Mouse (Mus musculus): ENCODE data around the gene Lin7c. TPM values are rescaled to one million over a fixed set of nuclear protein-coding genes. Genes with fewer than 3 reads are reported as not detected.
A peak's percentile ranks its signal among the peaks of the same experiment; 100 is the strongest.

The Lin7c gene
- total and polyA plus RNA-seq, 2 experiments from 2014 or later = 175 to 283 TPM

DNA sequence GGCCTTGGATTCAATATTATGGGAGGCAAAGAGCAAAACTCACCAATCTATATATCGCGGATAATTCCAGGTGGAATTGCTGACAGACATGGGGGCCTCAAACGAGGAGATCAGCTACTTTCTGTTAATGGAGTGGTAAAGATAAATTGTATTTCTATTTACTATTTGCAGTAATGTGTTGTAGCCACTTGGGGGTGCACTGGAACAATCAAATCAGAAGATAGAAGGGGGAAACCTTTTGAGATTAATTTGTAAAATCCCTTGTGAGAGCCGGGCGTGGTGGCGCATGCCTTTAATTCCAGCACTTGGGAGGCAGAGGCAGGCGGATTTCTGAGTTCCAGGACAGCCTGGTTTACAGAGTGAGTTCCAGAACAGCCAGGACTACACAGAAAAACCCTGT is 5.7 kb downstream of the Lin7c start:
- Histone ChIP-seq H3K4me3 (ENCODE audit: low read depth, low read length) (no peak overlapping the region), H3K9ac (no peak overlapping the region), H3K27me3 (ENCODE audit: insufficient read depth, low read length) (no peaks in the 10 kb centered on the region), H3K9me3 (ENCODE audit: low read length) (no peaks in the 10 kb centered on the region), H3K4me2 (ENCODE audit: low read depth) (no peak overlapping the region), H3K36me3 (ENCODE audit: insufficient read depth) (peaks cover 48% of the 10 kb centered on the region), H3K27ac (ENCODE audit: low read depth, low read length) (no peak overlapping the region), H3K4me1 (ENCODE audit: insufficient read depth) (peaks cover 9% of the 10 kb centered on the region; the same call in 1 of the 2 replicates)
- peak; percentile 45 for TF ChIP-seq CTCF (IDR thresholded peaks at IDR 0.05; ENCODE audit: low read depth)
- ATAC-seq = no peak
- DNase-seq = no peak
- WGBS = 83% methylated on average over 7 of the region's 7 CpGs

GRCm38 (mm10) chr2:109902869-109903268 is 12.2 kb downstream of the Lin7c start:
- Histone ChIP-seq H3K9me3 (ENCODE audit: low read length) (no peaks in the 10 kb centered on the region), H3K27ac (ENCODE audit: low read depth, low read length) (no peak overlapping the region), H3K9ac (no peak overlapping the region), H3K4me3 (ENCODE audit: low read depth, low read length) (no peak overlapping the region), H3K4me1 (ENCODE audit: insufficient read depth) (no peaks in the 10 kb centered on the region), H3K36me3 (ENCODE audit: insufficient read depth) (peaks cover 25% of the 10 kb centered on the region), H3K27me3 (ENCODE audit: insufficient read depth, low read length) (no peaks in the 10 kb centered on the region), H3K4me2 (ENCODE audit: low read depth) (no peak overlapping the region)
- ATAC-seq (no peak), DNase-seq (no peak)
- 80% methylated on average over 7 of the region's 7 CpGs for WGBS
- TF ChIP-seq CTCF (IDR thresholded peaks at IDR 0.05; ENCODE audit: low read depth) = no peak

DNA sequence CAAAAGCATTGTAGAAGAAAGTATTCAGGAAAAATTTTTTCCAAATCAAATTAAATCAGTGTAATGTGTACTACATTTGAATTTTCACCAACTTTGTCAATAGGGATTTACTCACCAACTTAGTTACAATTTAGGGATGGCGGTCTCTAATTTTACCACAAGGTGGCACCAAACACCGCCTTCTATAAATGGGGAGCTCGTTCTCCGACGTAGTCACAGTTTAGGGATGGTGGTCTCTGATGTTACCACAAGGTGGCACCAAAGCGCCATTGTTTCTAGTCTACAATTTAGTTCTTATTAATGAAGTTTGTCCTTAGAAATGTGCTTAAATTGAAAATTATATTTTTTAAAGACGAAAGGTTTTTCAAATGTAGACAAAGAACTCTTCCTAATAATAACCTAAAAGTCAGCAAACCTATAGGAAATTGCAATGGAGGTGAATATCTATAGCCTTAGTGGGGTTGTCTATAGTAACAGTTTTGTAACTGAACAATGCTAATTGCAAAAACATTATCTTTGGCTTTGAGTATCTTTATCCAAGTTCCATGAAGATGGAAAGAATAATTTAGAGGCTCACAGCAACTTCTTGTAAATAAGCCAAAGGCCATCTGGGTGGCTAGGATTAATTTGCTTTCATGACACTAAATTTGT is 13.6 kb downstream of the Lin7c start:
- Histone ChIP-seq H3K36me3 (ENCODE audit: insufficient read depth) (peaks cover 18% of the 10 kb centered on the region), H3K4me1 (ENCODE audit: insufficient read depth) (no peaks in the 10 kb centered on the region), H3K27me3 (ENCODE audit: insufficient read depth, low read length) (no peaks in the 10 kb centered on the region), H3K9me3 (ENCODE audit: low read length) (no peaks in the 10 kb centered on the region), H3K4me3 (ENCODE audit: low read depth, low read length) (no peak overlapping the region), H3K9ac (no peak overlapping the region), H3K27ac (ENCODE audit: low read depth, low read length) (no peak overlapping the region), H3K4me2 (ENCODE audit: low read depth) (no peak overlapping the region)
- peak; percentile 97 for DNase-seq
- TF ChIP-seq CTCF (IDR thresholded peaks at IDR 0.05; ENCODE audit: low read depth) = peak; percentile 99
- WGBS = under 1% methylated on average over 7 of the region's 7 CpGs
- ATAC-seq = peak; percentile 89

DNA sequence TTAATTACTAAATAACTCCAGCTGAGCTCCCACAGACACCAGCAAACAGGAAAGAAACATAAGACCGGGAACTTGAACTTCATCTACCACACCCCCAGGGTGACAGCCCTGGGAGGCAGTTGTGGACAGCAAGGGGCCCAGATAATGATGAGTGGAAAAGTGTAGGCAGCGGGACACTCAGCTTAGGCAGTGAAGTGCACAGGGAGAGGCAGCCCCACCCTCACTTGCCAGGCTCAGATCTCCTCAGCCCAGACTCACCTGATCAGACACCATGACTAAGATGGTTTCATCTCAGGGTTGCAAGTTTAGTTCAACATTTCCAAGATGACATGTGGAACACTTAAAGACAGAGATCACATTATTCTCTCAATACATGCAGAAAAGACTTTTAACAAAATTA is 18.5 kb downstream of the Lin7c start:
- Histone ChIP-seq H3K27me3 (ENCODE audit: insufficient read depth, low read length) (no peaks in the 10 kb centered on the region), H3K36me3 (ENCODE audit: insufficient read depth) (no peaks in the 10 kb centered on the region), H3K4me3 (ENCODE audit: low read depth, low read length) (no peak overlapping the region), H3K4me1 (ENCODE audit: insufficient read depth) (no peaks in the 10 kb centered on the region), H3K4me2 (ENCODE audit: low read depth) (no peak overlapping the region), H3K27ac (ENCODE audit: low read depth, low read length) (no peak overlapping the region), H3K9ac (no peak overlapping the region), H3K9me3 (ENCODE audit: low read length) (no peaks in the 10 kb centered on the region)
- 86% methylated on average over 2 of the region's 2 CpGs for WGBS
- DNase-seq (no peak), ATAC-seq (no peak)
- no peak for TF ChIP-seq CTCF (IDR thresholded peaks at IDR 0.05; ENCODE audit: low read depth)

DNA sequence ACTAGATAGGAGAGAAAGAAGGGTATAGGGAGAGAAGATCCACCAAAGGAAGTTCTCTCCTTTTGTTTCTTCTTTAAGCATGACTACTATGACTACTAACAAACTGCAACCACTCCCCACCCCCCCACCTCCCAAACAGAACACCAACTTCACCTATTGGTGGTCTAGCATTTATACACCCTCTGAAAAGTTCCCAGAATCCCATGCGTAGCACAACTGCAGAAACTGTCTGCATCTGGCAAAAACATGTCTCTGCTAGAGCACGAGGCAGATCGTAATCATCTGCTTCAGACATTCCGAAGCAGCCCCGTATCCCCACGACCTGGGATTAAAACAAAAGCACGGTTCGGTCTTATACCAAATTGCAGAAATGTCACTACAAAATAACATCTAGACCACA is 21.6 kb downstream of the Lin7c start:
- no peaks in the 10 kb centered on the region for H3K27me3 ChIP-seq (ENCODE audit: insufficient read depth, low read length)
- no peaks in the 10 kb centered on the region for H3K4me1 ChIP-seq (ENCODE audit: insufficient read depth)
- ATAC-seq (no peak), DNase-seq (no peak)
- TF ChIP-seq CTCF (IDR thresholded peaks at IDR 0.05; ENCODE audit: low read depth) = no peak
- WGBS = 97% methylated on average over 8 of the region's 8 CpGs
- no peaks in the 10 kb centered on the region for H3K9me3 ChIP-seq (ENCODE audit: low read length)
- H3K27ac ChIP-seq (ENCODE audit: low read depth, low read length) = no peak overlapping the region
- no peak overlapping the region for H3K4me2 ChIP-seq (ENCODE audit: low read depth)
- H3K9ac ChIP-seq = no peak overlapping the region
- no peaks in the 10 kb centered on the region for H3K36me3 ChIP-seq (ENCODE audit: insufficient read depth)
- no peak overlapping the region for H3K4me3 ChIP-seq (ENCODE audit: low read depth, low read length)

DNA sequence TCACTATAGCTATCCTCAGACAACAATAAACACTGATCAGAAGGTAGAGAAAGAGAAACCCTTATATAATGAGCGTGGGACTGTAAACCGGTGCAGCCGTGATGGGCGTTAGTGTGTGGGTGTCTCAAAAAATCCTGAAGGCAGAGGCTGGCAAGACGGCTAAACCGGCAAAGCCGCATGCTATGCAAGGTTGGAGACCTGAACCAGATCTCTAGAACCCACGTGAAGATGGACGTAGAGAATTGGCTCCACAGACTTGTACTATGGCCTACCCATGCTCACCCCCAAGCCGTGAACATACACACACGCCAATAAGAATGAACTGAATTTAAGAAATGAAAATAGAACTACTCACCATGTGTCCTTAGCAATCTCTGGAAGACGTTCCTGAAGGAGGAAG is 22.1 kb downstream of the Lin7c start:
- Histone ChIP-seq H3K9me3 (ENCODE audit: low read length) (no peaks in the 10 kb centered on the region), H3K36me3 (ENCODE audit: insufficient read depth) (no peaks in the 10 kb centered on the region), H3K4me1 (ENCODE audit: insufficient read depth) (no peaks in the 10 kb centered on the region), H3K4me2 (ENCODE audit: low read depth) (no peak overlapping the region), H3K4me3 (ENCODE audit: low read depth, low read length) (no peak overlapping the region), H3K27me3 (ENCODE audit: insufficient read depth, low read length) (no peaks in the 10 kb centered on the region), H3K27ac (ENCODE audit: low read depth, low read length) (no peak overlapping the region), H3K9ac (no peak overlapping the region)
- DNase-seq = no peak
- no peak for ATAC-seq
- WGBS = 88% methylated on average over 12 of the region's 12 CpGs
- no peak for TF ChIP-seq CTCF (IDR thresholded peaks at IDR 0.05; ENCODE audit: low read depth)

- no peak for TF ChIP-seq CTCF (IDR thresholded peaks at IDR 0.05; ENCODE audit: low read depth)
- DNase-seq (no peak), ATAC-seq (no peak)
- Histone ChIP-seq H3K36me3 (ENCODE audit: insufficient read depth) (no peaks in the 10 kb centered on the region), H3K27me3 (ENCODE audit: insufficient read depth, low read length) (no peaks in the 10 kb centered on the region), H3K27ac (ENCODE audit: low read depth, low read length) (no peak overlapping the region), H3K4me1 (ENCODE audit: insufficient read depth) (no peaks in the 10 kb centered on the region), H3K9ac (no peak overlapping the region), H3K9me3 (ENCODE audit: low read length) (no peaks in the 10 kb centered on the region), H3K4me2 (ENCODE audit: low read depth) (no peak overlapping the region), H3K4me3 (ENCODE audit: low read depth, low read length) (no peak overlapping the region)
- whole genome bisulfite sequencing = 75% methylated on average over 8 of the region's 8 CpGs
Measured at GRCm38 (mm10) chr2:109913241-109913640, 22.6 kb downstream of the Lin7c start.

Measured in forebrain, postnatal 0 days (tissue).